Mouse (Mus musculus): ENCODE results near the gene Tet3.

Tet3 gene

GRCm38 (mm10) chr6:83323652-83324419 lies 135.0 kb downstream of the Tet3 start:
- no peak for DNase-seq (ENCODE audit: low read depth)

- no peak for DNase-seq (ENCODE audit: low read depth)
Observed at GRCm38 (mm10) chr6:83322794-83323193, 136.1 kb downstream of the Tet3 start.

GRCm38 (mm10) chr6:83321927-83322326 lies 137.0 kb downstream of the Tet3 start:
- no peak for DNase-seq (ENCODE audit: low read depth)

GRCm38 (mm10) chr6:83317108-83317741 lies 141.7 kb downstream of the Tet3 start:
- DNase-seq (ENCODE audit: low read depth), result peak; percentile 85

GRCm38 (mm10) chr6:83316022-83316421 lies 142.9 kb downstream of the Tet3 start:
- peak; percentile 76 for DNase-seq (ENCODE audit: low read depth)

GRCm38 (mm10) chr6:83315293-83315692 lies 143.6 kb downstream of the Tet3 start:
- no peak for DNase-seq (ENCODE audit: low read depth)

GRCm38 (mm10) chr6:83312514-83312913 lies 146.4 kb downstream of the Tet3 start:
- DNase-seq (ENCODE audit: low read depth), result peak; percentile 77
